Mouse (Mus musculus): ENCODE results near the gene Mybpc1. TPM values are rescaled to one million over a fixed set of nuclear protein-coding genes. Genes with fewer than 3 reads are reported as not detected.
"Not testable (repeated sequence)": the region's sequence is repeated elsewhere in the genome, so short reads cannot be mapped to it uniquely, and the experiment has no call there.

Gene Mybpc1
- total RNA-seq, 2 experiments from 2014 or later, result not detected

DNA sequence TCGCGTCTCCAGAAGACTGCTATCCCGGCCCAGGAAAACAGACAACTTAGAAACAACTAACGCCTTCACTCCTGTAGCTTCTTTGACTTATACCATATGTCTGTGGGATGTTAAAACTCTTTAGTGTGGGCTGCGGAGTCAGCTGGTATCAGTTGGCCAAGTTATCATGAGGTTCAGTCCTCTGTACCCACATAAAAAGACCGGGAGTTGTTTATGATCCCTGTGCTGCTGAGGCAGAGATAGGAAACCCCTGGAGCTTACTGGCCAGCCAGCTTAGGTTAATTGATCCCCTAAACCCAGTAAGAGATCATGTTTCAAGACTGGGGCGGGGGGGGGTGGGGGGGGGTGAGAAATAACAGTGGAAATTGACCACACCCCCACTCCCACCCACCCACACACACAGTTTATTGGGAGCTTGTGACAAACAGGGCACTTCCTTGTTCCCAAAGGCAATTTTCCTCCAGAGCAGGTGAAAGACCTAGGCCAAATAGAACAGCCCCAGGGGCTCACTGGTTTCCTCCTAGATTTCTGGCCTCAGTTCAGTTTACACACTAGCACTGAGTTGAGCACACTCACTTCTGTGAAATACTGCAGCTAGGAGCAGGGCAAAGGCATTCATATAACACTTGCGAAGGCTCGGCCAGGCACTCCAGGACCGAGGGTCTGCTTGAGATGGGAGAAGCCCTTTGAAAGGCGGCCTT, 107.9 kb downstream of the Mybpc1 start:
- ATAC-seq (ENCODE audit: poor library complexity, severe bottlenecking), result no peak

DNA sequence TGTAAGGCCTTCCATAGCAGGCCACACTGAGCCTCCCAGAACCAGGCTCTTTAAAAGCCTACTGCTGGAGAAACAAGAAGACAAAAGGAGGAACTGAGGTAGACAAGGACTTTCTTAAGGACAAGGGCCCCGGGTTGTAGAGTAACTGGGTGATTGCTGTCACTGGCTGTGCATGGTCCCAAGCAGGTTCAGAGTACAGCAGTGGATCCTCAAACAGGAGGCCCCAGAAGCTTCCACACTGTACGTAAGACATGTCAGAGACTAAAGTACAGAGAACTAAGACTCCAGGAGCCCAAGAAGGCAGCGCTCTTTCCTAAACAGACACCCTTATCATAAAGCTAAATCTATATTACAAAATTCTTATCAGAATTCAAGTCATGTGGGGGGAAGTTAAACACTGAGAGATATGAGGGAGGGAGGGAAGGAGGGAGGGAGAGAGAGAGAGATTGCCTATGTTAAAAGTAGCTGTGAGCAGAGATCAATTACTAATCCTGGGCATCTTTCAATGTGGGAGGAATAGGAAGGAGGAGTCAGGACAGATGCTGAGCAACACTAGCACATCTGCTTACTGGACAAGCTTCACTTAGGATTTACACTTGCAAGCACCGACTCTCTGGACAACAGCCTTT, 109.9 kb downstream of the Mybpc1 start:
- ATAC-seq (ENCODE audit: poor library complexity, severe bottlenecking), result peak; percentile 31

DNA sequence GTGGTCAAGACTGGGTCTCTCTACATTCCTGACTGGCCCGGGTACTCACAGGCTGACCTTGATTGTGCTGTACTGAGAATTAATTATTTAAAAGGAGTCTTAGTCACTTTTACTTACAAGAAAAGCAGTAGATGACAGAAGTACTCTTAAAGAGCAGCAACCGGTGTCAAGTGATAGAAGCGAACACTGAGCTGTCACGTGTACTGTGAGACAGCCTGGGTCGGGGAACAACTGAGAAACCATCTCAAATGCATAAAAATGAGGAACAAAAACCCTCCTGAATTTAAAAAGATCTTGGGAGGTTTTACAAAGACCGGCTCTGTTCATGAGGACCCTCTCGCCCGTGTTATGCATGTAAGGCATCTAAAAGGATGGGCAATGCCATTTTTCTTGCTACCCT, 112.3 kb downstream of the Mybpc1 start:
- ATAC-seq (ENCODE audit: poor library complexity, severe bottlenecking), result peak; percentile 30; the same call in 1 of the 2 replicates

DNA sequence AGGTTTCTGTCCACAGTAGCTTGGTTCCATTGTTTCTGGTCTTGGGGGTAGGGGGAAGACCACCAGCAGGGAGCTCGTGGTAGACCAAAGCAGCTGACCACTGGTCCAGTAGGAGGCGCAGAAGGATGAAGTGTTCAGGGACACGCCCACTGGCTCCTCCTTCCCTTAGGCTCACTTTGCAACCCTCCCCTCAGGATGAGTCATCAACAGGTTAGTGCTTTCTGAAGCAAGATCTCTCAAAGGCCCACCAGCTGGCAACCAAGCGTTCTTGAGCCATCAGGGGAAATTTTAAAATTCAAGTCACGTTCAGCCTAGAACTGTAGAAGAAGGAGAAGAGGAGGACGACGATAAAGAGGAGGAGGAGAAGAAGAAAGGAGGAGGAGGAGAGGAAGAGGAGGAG, 113.3 kb downstream of the Mybpc1 start:
- peak; percentile 87 for ATAC-seq (ENCODE audit: poor library complexity, severe bottlenecking)

DNA sequence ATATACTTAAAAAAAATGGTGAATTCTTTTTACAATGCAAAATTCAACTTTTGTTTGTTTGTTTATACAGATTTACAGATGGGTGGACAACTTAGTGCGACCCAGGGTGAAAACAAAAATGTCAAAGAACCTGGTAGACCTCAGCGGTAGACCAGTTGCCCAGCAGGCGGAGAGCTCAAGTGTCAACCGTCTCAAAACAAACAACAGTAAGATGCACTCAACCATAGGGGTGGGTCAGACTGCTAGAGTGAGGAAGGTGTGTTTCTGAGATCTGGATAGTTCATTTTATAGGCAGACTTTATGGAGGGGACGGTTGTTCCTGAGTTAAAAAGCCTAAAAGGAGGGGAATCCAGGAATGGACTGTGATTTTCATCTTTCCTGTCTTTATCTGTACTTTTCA, 116.3 kb downstream of the Mybpc1 start:
- ATAC-seq (ENCODE audit: poor library complexity, severe bottlenecking), result no peak

DNA sequence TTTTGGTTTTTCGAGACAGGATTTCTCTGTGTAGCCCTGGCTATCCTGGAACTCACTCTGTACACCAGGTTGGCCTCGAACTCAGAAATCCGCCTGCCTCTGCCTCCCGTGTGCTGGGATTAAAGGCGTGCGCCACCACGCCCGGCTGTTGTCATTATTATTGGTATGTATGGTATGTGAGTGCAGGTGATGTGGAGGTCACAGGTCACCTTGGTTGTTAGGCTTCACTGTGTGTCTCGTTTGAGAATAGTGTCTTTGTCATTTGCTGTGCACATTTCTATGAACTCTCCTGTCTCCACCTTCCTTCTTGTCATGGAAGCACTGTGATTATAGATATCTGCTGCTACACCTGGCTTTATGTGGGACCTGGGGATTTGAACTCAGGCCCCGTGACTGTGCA, 122.1 kb downstream of the Mybpc1 start:
- ATAC-seq (ENCODE audit: poor library complexity, severe bottlenecking), result not testable (repeated sequence)

Other genes starting within 250 kb of the Mybpc1 start
- 45.0 and 46.2 TPM in 2 replicates for gene Dram1, start 226.1 kb downstream of the Mybpc1 start, total RNA-seq (2015)
- 35.5 and 36.0 TPM in 2 replicates for gene Dram1, start 226.1 kb downstream of the Mybpc1 start, total RNA-seq (2017)
- gene Gnptab, start 226.0 kb downstream of the Mybpc1 start, total RNA-seq (2015), result 55.8 and 57.4 TPM in 2 replicates
- gene Gnptab, start 226.0 kb downstream of the Mybpc1 start, total RNA-seq (2017), result 29.4 and 33.3 TPM in 2 replicates
- gene Sycp3, start 145.6 kb downstream of the Mybpc1 start, total RNA-seq (2015), result not detected in 2 replicates
- gene Sycp3, start 145.6 kb downstream of the Mybpc1 start, total RNA-seq (2017), result 0.62 TPM in 1 of 2 replicates, not detected in the other
- 19.5 and 23.3 TPM in 2 replicates for gene Chpt1, start 101.1 kb downstream of the Mybpc1 start, total RNA-seq (2015)
- gene Chpt1, start 101.1 kb downstream of the Mybpc1 start, total RNA-seq (2017), result 15.5 and 18.5 TPM in 2 replicates
- gene Spic, start 79.9 kb upstream of the Mybpc1 start, total RNA-seq (2015), result 0.14 and 0.36 TPM in 2 replicates
- 0.29 and 1.7 TPM in 2 replicates for gene Spic, start 79.9 kb upstream of the Mybpc1 start, total RNA-seq (2017)
- 76.8 and 80.8 TPM in 2 replicates for gene Arl1, start 125.7 kb upstream of the Mybpc1 start, total RNA-seq (2015)
- 72.0 and 81.6 TPM in 2 replicates for gene Arl1, start 125.7 kb upstream of the Mybpc1 start, total RNA-seq (2017)
- 16.0 and 22.9 TPM in 2 replicates for gene Utp20, start 221.7 kb upstream of the Mybpc1 start, total RNA-seq (2015)
- 11.1 and 11.2 TPM in 2 replicates for gene Utp20, start 221.7 kb upstream of the Mybpc1 start, total RNA-seq (2017)